Mouse (Mus musculus): ENCODE measurements around the gene Pecr. TPM values are rescaled to one million over a fixed set of nuclear protein-coding genes. Genes with fewer than 3 reads are reported as not detected.
"Not testable (repeated sequence)": the region's sequence is repeated elsewhere in the genome, so short reads cannot be mapped to it uniquely, and the experiment has no call there.

The Pecr gene
- polyA plus RNA-seq, 1 experiment from 2014 or later, result 14.5 TPM

- ATAC-seq (ENCODE audit: low FRiP score); H3K4me3 ChIP-seq (ENCODE audit: low read depth, low read length); H3K27ac ChIP-seq (ENCODE audit: low read depth, low read length); H3K9ac ChIP-seq (ENCODE audit: low read length); H3K9me3 ChIP-seq (ENCODE audit: control insufficient read depth, low read length); DNase-seq (ENCODE audit: low spot score, missing footprints); H3K36me3 ChIP-seq (ENCODE audit: control insufficient read depth, insufficient read depth, low read length); H3K27me3 ChIP-seq (ENCODE audit: control insufficient read depth, insufficient read depth, low read length); H3K4me1 ChIP-seq (ENCODE audit: control insufficient read depth, insufficient read depth, low read length); H3K4me2 ChIP-seq: not testable (repeated sequence)
- 81% methylated on average over 10 of the region's 10 CpGs for WGBS
Observed at GRCm38 (mm10) chr1:72232592-72232991, 51.5 kb downstream of the Pecr start.

DNA sequence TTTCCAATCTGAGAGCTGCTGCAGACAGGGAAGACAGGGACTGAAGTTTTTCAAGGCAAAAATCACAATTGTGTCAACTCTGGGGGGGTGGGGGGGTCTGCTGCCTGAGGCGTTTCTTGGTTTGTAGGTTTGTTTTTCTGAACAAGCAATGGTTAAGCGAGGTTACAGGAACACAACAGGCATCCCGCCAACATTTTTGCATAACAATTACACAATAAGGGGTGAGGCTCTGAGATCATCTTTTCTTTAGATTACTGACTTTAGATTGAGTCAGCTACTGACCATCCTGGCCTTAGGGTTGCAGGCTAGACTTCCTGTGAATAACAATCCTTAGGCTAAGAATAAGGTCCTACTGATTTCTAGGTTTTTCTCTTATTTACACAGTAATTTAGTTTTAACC is 55.1 kb downstream of the Pecr start:
- no peaks in the 10 kb centered on the region; the same call in 1 of the 2 replicates for H3K27me3 ChIP-seq (ENCODE audit: control insufficient read depth, insufficient read depth, low read length)
- no peak overlapping the region for H3K27ac ChIP-seq (ENCODE audit: low read depth, low read length)
- no peak for DNase-seq (ENCODE audit: low spot score, missing footprints)
- no peaks in the 10 kb centered on the region for H3K36me3 ChIP-seq (ENCODE audit: control insufficient read depth, insufficient read depth, low read length)
- ATAC-seq (ENCODE audit: low FRiP score), result no peak
- no peaks in the 10 kb centered on the region for H3K9me3 ChIP-seq (ENCODE audit: control insufficient read depth, low read length)
- 25% methylated on average over 3 of the region's 3 CpGs for WGBS
- H3K4me1 ChIP-seq (ENCODE audit: control insufficient read depth, insufficient read depth, low read length), result peaks cover 4% of the 10 kb centered on the region; the same call in 1 of the 2 replicates
- no peak overlapping the region for H3K4me3 ChIP-seq (ENCODE audit: low read depth, low read length)
- H3K4me2 ChIP-seq, result no peak overlapping the region
- no peak overlapping the region for H3K9ac ChIP-seq (ENCODE audit: low read length)

- no peak for DNase-seq (ENCODE audit: low spot score, missing footprints)
- H3K9ac ChIP-seq (ENCODE audit: low read length), result no peak overlapping the region
- ATAC-seq (ENCODE audit: low FRiP score), result no peak
- no peak overlapping the region for H3K27ac ChIP-seq (ENCODE audit: low read depth, low read length)
- no peaks in the 10 kb centered on the region for H3K36me3 ChIP-seq (ENCODE audit: control insufficient read depth, insufficient read depth, low read length)
- no peaks in the 10 kb centered on the region; the same call in 1 of the 2 replicates for H3K27me3 ChIP-seq (ENCODE audit: control insufficient read depth, insufficient read depth, low read length)
- H3K4me1 ChIP-seq (ENCODE audit: control insufficient read depth, insufficient read depth, low read length), result peaks cover 4% of the 10 kb centered on the region; the same call in 1 of the 2 replicates
- H3K4me2 ChIP-seq, result no peak overlapping the region
- WGBS, result 88% methylated on average over 5 of the region's 5 CpGs
- H3K9me3 ChIP-seq (ENCODE audit: control insufficient read depth, low read length), result no peaks in the 10 kb centered on the region
- no peak overlapping the region for H3K4me3 ChIP-seq (ENCODE audit: low read depth, low read length)
Observed at GRCm38 (mm10) chr1:72227546-72227945, 56.6 kb downstream of the Pecr start.

GRCm38 (mm10) chr1:72226887-72227481 is 57.1 kb downstream of the Pecr start:
- 54% methylated on average over 4 of the region's 4 CpGs for WGBS
- Histone ChIP-seq H3K4me3 (ENCODE audit: low read depth, low read length) (no peak overlapping the region), H3K27ac (ENCODE audit: low read depth, low read length) (no peak overlapping the region), H3K9ac (ENCODE audit: low read length) (no peak overlapping the region), H3K36me3 (ENCODE audit: control insufficient read depth, insufficient read depth, low read length) (no peaks in the 10 kb centered on the region), H3K27me3 (ENCODE audit: control insufficient read depth, insufficient read depth, low read length) (no peaks in the 10 kb centered on the region; the same call in 1 of the 2 replicates), H3K4me2 (no peak overlapping the region), H3K9me3 (ENCODE audit: control insufficient read depth, low read length) (no peaks in the 10 kb centered on the region), H3K4me1 (ENCODE audit: control insufficient read depth, insufficient read depth, low read length) (peaks cover 4% of the 10 kb centered on the region; the same call in 1 of the 2 replicates)
- DNase-seq (ENCODE audit: low spot score, missing footprints) (peak; percentile 88), ATAC-seq (ENCODE audit: low FRiP score) (no peak)

GRCm38 (mm10) chr1:72226172-72226886 is 57.8 kb downstream of the Pecr start:
- Histone ChIP-seq H3K4me1 (ENCODE audit: control insufficient read depth, insufficient read depth, low read length) (peaks cover 4% of the 10 kb centered on the region; the same call in 1 of the 2 replicates), H3K27ac (ENCODE audit: low read depth, low read length) (no peak overlapping the region), H3K9ac (ENCODE audit: low read length) (peak overlapping the region; percentile 55; the same call in 1 of the 2 replicates), H3K36me3 (ENCODE audit: control insufficient read depth, insufficient read depth, low read length) (no peaks in the 10 kb centered on the region), H3K4me2 (peak overlapping the region; percentile 50), H3K4me3 (ENCODE audit: low read depth, low read length) (peak overlapping the region; percentile 28; the same call in 1 of the 2 replicates), H3K27me3 (ENCODE audit: control insufficient read depth, insufficient read depth, low read length) (no peaks in the 10 kb centered on the region; the same call in 1 of the 2 replicates), H3K9me3 (ENCODE audit: control insufficient read depth, low read length) (no peaks in the 10 kb centered on the region)
- ATAC-seq (ENCODE audit: low FRiP score) (peak; percentile 90), DNase-seq (ENCODE audit: low spot score, missing footprints) (peak; percentile 95)
- under 1% methylated on average over 9 of the region's 18 CpGs for WGBS

DNA sequence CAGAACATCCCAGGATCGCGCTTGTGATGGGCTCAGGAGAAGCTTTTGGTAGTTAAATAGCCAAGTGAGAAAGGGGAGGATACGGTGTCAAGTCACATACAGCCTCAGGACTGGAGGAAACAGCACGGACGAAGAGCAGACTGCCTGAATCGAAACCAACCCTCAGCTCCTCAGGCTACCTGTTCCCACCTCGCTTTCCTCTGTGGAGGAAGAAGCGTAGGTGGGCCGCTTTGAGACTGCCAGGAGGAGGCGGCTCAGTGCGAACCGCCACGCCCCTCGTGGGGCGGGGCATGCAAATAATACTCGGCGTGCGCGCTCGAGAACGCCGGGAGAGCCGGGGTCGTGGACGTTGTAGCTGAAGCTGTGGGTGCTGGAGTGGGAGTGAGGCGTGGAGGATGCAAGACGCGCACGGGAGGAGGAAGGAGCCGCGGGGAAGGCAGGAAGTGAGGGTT is 58.4 kb downstream of the Pecr start:
- H3K4me1 ChIP-seq (ENCODE audit: control insufficient read depth, insufficient read depth, low read length); H3K27me3 ChIP-seq (ENCODE audit: control insufficient read depth, insufficient read depth, low read length); H3K27ac ChIP-seq (ENCODE audit: low read depth, low read length); H3K9me3 ChIP-seq (ENCODE audit: control insufficient read depth, low read length); H3K36me3 ChIP-seq (ENCODE audit: control insufficient read depth, insufficient read depth, low read length): not testable (repeated sequence)
- ATAC-seq (ENCODE audit: low FRiP score), result peak; percentile 91
- Histone ChIP-seq H3K4me3 (ENCODE audit: low read depth, low read length) (peak overlapping the region; percentile 28), H3K4me2 (peak overlapping the region; percentile 50), H3K9ac (ENCODE audit: low read length) (peak overlapping the region; percentile 55)
- DNase-seq (ENCODE audit: low spot score, missing footprints), result peak; percentile 99
- WGBS, result under 1% methylated on average over 25 of the region's 31 CpGs

DNA sequence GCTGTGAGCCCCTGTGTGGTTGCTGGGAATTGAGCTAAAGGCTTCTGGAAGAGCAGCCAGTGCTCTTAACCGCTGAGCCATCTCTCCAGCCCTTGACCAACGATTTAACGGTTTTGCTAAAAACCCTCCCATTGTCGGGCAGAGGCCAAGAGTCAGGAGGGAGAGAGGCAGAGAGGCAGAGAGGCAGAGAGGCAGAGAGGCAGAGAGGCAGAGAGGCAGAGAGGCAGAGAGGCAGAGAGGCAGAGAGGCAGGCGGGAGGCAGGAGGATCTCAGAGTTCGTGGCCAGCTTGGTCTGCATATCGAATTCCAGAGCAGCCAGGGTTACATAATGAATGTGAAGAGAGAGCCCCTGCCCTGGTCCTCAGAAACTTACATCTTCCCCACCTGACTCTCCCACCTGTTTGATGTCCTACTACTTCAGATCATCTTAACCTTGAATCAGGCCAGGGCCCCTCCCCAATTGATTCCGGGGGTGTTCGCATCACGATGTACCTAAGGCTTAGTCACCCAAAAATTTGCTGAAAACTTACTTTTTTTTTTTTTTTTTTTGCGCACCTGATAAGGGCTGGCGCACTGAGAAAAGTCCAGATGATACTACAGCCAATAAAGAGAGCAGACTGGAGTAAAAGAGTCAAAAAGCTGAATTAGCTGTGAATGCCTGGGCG is 58.9 kb downstream of the Pecr start:
- H3K9me3 ChIP-seq (ENCODE audit: control insufficient read depth, low read length), result no peaks in the 10 kb centered on the region
- peaks cover 4% of the 10 kb centered on the region; the same call in 1 of the 2 replicates for H3K4me1 ChIP-seq (ENCODE audit: control insufficient read depth, insufficient read depth, low read length)
- no peaks in the 10 kb centered on the region; the same call in 1 of the 2 replicates for H3K27me3 ChIP-seq (ENCODE audit: control insufficient read depth, insufficient read depth, low read length)
- H3K4me2 ChIP-seq, result peak overlapping the region; percentile 50
- DNase-seq (ENCODE audit: low spot score, missing footprints) (no peak), ATAC-seq (ENCODE audit: low FRiP score) (peak; percentile 2; the same call in 1 of the 2 replicates)
- peak overlapping the region; percentile 28 for H3K4me3 ChIP-seq (ENCODE audit: low read depth, low read length)
- H3K36me3 ChIP-seq (ENCODE audit: control insufficient read depth, insufficient read depth, low read length), result no peaks in the 10 kb centered on the region
- H3K9ac ChIP-seq (ENCODE audit: low read length), result peak overlapping the region; percentile 22; the same call in 1 of the 2 replicates
- H3K27ac ChIP-seq (ENCODE audit: low read depth, low read length), result no peak overlapping the region
- 8% methylated on average over 13 of the region's 13 CpGs for WGBS

- ATAC-seq (ENCODE audit: low FRiP score), result no peak
- H3K4me2 ChIP-seq, result no peak overlapping the region
- no peak overlapping the region for H3K27ac ChIP-seq (ENCODE audit: low read depth, low read length)
- H3K4me1 ChIP-seq (ENCODE audit: control insufficient read depth, insufficient read depth, low read length), result no peaks in the 10 kb centered on the region
- H3K9me3 ChIP-seq (ENCODE audit: control insufficient read depth, low read length), result no peaks in the 10 kb centered on the region
- 16% methylated on average over 4 of the region's 4 CpGs for WGBS
- H3K4me3 ChIP-seq (ENCODE audit: low read depth, low read length), result no peak overlapping the region
- no peak for DNase-seq (ENCODE audit: low spot score, missing footprints)
- H3K36me3 ChIP-seq (ENCODE audit: control insufficient read depth, insufficient read depth, low read length), result no peaks in the 10 kb centered on the region
- H3K9ac ChIP-seq (ENCODE audit: low read length), result no peak overlapping the region
- H3K27me3 ChIP-seq (ENCODE audit: control insufficient read depth, insufficient read depth, low read length), result no peaks in the 10 kb centered on the region
Observed at GRCm38 (mm10) chr1:72220008-72220407, 64.1 kb downstream of the Pecr start.

- H3K27ac ChIP-seq (ENCODE audit: low read depth, low read length), result no peak overlapping the region
- no peak overlapping the region for H3K4me3 ChIP-seq (ENCODE audit: low read depth, low read length)
- 48% methylated on average over 2 of the region's 2 CpGs for WGBS
- H3K9me3 ChIP-seq (ENCODE audit: control insufficient read depth, low read length), result no peaks in the 10 kb centered on the region
- H3K36me3 ChIP-seq (ENCODE audit: control insufficient read depth, insufficient read depth, low read length), result no peaks in the 10 kb centered on the region
- ATAC-seq (ENCODE audit: low FRiP score) (no peak), DNase-seq (ENCODE audit: low spot score, missing footprints) (no peak)
- H3K27me3 ChIP-seq (ENCODE audit: control insufficient read depth, insufficient read depth, low read length), result no peaks in the 10 kb centered on the region
- H3K9ac ChIP-seq (ENCODE audit: low read length), result no peak overlapping the region
- H3K4me2 ChIP-seq, result no peak overlapping the region
- H3K4me1 ChIP-seq (ENCODE audit: control insufficient read depth, insufficient read depth, low read length), result no peaks in the 10 kb centered on the region
Observed at GRCm38 (mm10) chr1:72219116-72219515, 65.0 kb downstream of the Pecr start.

Data from midbrain, embryonic 11.5 days (tissue).